Mouse (Mus musculus) heart, embryonic 10.5 days (tissue): ENCODE data around the gene 4930415O20Rik. TPM values are rescaled to one million over a fixed set of nuclear protein-coding genes. Genes with fewer than 3 reads are reported as not detected.

Experiments
- DNase-seq: peaks from one replicate; pipeline ENCODE4 v3.0.0-alpha.2; 2017; ENCODE audit warnings: low spot score
- H3K27ac ChIP-seq: fragments of 300-500 bp; sonication (generic); 2 replicates; pipeline ENCODE4 v1.5.1; 2016; ENCODE audit warnings: mild to moderate bottlenecking
- H3K27me3 ChIP-seq: fragments of 300-500 bp; sonication (generic); 2 replicates; pipeline ENCODE4 v1.6.1; 2016; ENCODE audit warnings: mild to moderate bottlenecking; ENCODE audit not compliant: poor library complexity, insufficient read depth, severe bottlenecking
- H3K36me3 ChIP-seq: fragments of 300-500 bp; sonication (generic); 2 replicates; pipeline ENCODE4 v1.6.1; 2016; ENCODE audit warnings: mild to moderate bottlenecking, moderate library complexity
- H3K4me1 ChIP-seq: fragments of 300-500 bp; sonication (generic); 2 replicates; pipeline ENCODE4 v1.6.1; 2016; ENCODE audit warnings: mild to moderate bottlenecking
- H3K4me3 ChIP-seq: fragments of 300-500 bp; sonication (generic); 2 replicates; pipeline ENCODE4 v1.5.1; 2016; ENCODE audit warnings: mild to moderate bottlenecking, moderate library complexity
- H3K9me3 ChIP-seq: fragments of 300-500 bp; sonication (generic); 2 replicates; pipeline ENCODE4 v1.6.1; 2016; ENCODE audit warnings: mild to moderate bottlenecking, moderate library complexity
- WGBS: fragments of 180-500 bp; shearing (Covaris S2); methylation state at CpG from one replicate; pipeline ENCODE4 v1.1.7; 2016; 5-methylcytosine and 5-hydroxymethylcytosine counted together
- polyA plus RNA-seq: library from polyadenylated mRNA; unstranded; fragments of >200 nt; fragmentation: Nextera tagmentation; extraction: Ambion mirVana; gene quantifications from 2 replicates; pipeline ENCODE4 v1.2.1, GENCODE M21; 2016

The 4930415O20Rik gene
- polyA plus RNA-seq, 1 experiment from 2014 or later: 0.43 TPM

DNA sequence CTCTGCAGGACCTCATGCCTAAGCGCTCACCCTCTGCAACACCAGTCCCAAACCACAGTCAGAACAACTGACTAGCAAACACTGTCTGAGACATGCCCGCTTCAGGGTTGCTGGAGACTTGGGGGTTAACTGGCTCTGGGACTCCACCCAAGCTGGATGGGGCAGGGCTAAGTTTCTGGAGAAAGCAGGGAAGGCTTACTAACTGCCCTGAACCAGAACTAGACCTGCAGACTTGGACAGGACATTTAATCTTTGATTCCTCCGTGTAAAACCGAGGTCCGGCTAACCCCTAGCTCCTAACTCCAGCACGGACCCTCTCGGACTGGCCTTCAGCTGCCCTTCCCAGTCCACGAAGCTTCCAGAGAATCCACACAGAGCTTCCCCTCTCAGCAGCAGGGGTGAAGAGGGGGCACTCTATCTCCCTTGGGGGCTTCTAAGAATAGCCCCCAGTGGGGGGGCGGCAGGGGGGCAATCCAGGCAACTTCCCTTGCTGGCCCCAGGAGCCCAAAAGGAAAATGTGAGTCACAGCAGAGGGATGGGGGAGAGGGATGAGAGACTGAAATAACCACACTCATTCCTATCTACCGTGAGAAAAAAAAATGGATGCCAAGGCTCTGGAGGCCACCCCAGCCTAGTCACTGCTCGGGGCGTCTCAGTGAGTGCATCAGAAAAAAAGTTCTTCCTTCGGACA, 31.5 kb downstream of the 4930415O20Rik start:
- H3K4me3 ChIP-seq: peak overlapping the region; percentile 52
- H3K36me3 ChIP-seq: peaks cover 78% of the 10 kb centered on the region

DNA sequence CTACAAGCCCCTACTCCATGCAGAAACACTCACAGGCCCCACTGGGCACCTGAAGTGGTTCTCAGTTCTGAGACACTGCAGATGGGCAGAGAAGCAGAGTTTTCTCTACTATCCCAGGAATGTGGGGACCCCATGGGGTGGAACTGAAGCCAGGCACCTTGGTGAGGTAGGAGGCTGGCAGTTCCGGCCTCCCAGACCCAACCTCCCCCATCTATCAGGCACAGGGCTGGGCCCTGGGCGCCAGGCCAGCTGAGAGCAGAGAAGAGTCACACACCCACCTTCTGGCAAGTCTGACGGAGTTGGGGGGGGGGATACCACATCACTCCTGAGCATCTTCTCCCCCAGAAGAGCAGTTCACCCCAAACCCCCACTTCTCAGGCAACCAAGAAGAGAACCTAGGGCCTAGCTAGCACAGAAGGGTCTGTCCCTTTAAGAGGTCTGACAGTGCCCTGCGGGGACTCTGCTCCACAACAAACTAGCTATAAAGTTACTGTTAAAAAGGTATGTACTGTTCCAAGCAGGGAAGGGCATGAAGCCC, 32.2 kb downstream of the 4930415O20Rik start:
- Histone ChIP-seq H3K36me3 (peaks cover 71% of the 10 kb centered on the region), H3K4me1 (peaks cover 85% of the 10 kb centered on the region), H3K9me3 (no peaks in the 10 kb centered on the region), H3K27ac (peak overlapping the region; percentile 98), H3K27me3 (no peaks in the 10 kb centered on the region), H3K4me3 (peak overlapping the region; percentile 52)
- DNase-seq: no peak
- 25% methylated on average over 4 of the region's 4 CpGs for WGBS

More for the DNA sequence above, 31.5 kb downstream of the 4930415O20Rik start:
- 21% methylated on average over 13 of the region's 13 CpGs for WGBS
- DNase-seq: peak; percentile 90
- Histone ChIP-seq H3K9me3 (no peaks in the 10 kb centered on the region), H3K27ac (peak overlapping the region; percentile 98), H3K4me1 (peaks cover 79% of the 10 kb centered on the region), H3K27me3 (no peaks in the 10 kb centered on the region)

DNA sequence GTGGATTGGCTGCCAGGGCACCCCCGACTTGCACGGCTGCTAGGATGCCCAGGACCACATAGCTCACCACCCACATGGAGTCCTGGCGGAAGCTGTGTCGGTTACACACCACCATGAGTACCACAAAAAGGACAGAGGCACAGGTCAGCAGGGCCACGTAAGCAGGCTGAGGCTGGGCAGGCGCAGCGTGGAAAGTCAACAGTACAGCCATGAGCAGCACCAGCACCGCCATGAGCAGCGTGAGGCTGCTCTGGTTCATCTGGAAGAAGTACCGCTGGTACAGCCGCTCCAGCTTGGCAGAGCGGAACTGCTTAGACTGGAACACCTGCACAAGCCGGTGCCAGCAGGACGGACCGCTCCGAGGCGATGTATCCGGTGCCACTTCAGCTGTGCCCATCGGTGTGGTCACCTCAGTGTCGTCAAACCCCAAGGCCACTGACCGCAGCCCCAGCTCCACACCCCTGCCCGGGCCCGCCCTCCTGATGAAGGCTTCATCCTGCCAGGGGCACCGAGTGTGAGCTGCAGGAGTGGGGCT, 33.3 kb downstream of the 4930415O20Rik start:
- WGBS: 89% methylated on average over 24 of the region's 24 CpGs
- H3K27ac ChIP-seq: peak overlapping the region; percentile 98

DNA sequence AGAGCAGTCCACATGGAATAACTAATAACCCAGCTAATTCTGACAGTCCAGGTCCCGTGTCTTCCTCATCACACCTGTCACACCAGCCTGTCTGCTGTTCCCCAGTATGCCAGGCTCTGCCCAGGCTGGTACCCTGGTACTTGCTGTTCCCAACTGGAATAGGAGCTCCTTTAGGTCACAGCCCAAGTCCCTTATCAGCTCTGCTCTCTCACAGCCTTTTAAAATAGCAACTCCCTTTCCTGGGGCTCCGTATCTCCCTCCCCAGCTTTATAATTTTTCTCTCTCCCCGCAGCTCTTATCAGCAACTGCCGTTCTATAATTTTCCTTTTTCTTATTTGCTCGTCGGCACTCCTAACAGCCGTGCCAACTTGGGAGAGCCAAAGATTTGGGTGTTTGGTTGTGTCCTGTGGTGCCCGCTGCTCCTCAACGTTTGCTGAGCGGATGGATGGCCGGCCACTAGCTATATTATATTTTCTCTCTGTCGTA, 35.3 kb downstream of the 4930415O20Rik start:
- no peaks in the 10 kb centered on the region for H3K27me3 ChIP-seq
- H3K9me3 ChIP-seq: no peaks in the 10 kb centered on the region
- DNase-seq: no peak
- H3K36me3 ChIP-seq: peaks cover 40% of the 10 kb centered on the region
- WGBS: 38% methylated on average over 12 of the region's 12 CpGs
- H3K4me3 ChIP-seq: peak overlapping the region; percentile 89
- peaks cover 78% of the 10 kb centered on the region for H3K4me1 ChIP-seq
- peak overlapping the region; percentile 98 for H3K27ac ChIP-seq

More for the DNA sequence above, 33.3 kb downstream of the 4930415O20Rik start:
- Histone ChIP-seq H3K27me3 (no peaks in the 10 kb centered on the region), H3K36me3 (peaks cover 60% of the 10 kb centered on the region), H3K4me1 (peaks cover 88% of the 10 kb centered on the region), H3K9me3 (no peaks in the 10 kb centered on the region), H3K4me3 (peak overlapping the region; percentile 89; the same call in 1 of the 2 replicates)
- no peak for DNase-seq

DNA sequence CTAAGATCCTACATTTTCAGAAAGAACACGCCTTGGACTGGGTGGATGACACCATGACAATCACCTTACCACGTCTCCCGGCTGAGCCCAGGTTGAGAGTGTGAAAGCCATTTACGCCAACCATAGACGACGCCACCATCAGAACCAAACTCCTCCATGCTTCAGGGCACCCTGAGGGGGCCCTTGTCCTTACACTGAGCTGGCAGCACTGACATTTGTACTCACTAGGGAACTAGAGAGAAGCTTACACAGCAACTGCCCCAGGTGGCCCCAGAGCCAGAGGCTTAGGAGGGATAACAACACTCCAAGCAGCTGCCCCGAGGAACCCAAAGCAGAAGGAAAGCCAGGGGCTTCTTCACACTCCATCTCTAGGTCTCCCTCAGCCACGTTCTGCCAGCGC, 35.9 kb downstream of the 4930415O20Rik start:
- no peak for DNase-seq
- H3K4me1 ChIP-seq: peaks cover 72% of the 10 kb centered on the region
- peak overlapping the region; percentile 98 for H3K27ac ChIP-seq
- no peaks in the 10 kb centered on the region for H3K9me3 ChIP-seq
- WGBS: 38% methylated on average over 9 of the region's 9 CpGs
- H3K27me3 ChIP-seq: no peaks in the 10 kb centered on the region
- H3K36me3 ChIP-seq: peaks cover 34% of the 10 kb centered on the region
- H3K4me3 ChIP-seq: peak overlapping the region; percentile 89

DNA sequence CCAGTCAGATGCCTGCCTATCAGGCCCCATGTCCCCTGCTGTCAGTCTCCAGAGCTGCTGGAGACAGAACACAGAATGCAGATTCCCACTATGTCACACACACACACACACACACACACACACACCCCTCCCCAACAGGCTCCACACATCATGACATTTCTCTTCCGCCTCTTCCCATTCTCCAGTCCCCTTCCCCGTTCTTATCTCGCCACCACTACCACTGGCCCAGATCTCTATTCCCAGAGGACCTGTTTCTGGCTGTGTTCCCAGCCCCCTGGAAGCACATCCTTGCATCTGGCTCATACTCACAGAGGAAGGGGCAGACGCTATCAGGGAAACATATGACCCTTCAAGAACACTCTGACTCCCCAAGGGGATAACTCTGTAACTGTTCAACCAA, 36.8 kb downstream of the 4930415O20Rik start:
- Histone ChIP-seq H3K9me3 (no peaks in the 10 kb centered on the region), H3K4me3 (peak overlapping the region; percentile 89), H3K4me1 (peaks cover 64% of the 10 kb centered on the region), H3K36me3 (peaks cover 31% of the 10 kb centered on the region), H3K27me3 (no peaks in the 10 kb centered on the region), H3K27ac (peak overlapping the region; percentile 98)
- WGBS: under 1% methylated on average over 4 of the region's 4 CpGs
- peak; percentile 94 for DNase-seq

DNA sequence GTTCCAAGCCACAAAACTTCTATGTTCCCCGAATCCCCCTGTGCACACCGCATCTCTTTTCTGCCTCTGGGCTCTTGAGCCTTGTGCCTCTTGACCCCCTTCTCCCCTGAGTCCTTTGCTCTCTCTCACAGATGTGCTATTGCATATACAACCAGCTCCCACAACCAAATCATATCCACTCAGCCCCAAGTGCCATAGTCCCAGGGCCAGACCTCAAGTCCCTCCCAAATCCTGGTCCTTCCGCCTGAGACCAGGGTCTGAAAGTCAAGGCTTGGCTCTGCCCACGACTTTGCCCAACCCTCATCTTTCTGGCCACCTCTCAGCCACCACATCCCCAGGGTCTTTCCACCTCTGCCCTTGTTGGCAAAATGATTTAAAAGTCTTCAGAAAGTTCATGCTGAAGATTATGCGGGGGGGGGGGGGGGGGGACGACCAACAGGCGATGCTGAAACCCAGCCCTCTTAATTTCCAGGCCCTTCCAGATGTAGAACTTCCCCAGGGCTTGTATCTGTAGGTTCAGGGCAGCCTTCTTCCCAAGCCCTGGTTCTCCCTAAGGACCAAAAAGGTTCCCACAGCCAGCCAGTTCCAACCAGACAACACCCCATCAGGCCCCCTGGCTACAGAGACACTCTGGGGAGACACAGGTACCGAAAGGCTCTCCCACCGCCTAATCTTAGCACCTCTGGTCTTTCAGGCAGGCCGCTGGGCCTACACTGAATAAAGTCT, 37.4 kb downstream of the 4930415O20Rik start:
- peak overlapping the region; percentile 98 for H3K27ac ChIP-seq
- peaks cover 57% of the 10 kb centered on the region for H3K4me1 ChIP-seq
- no peak for DNase-seq
- H3K27me3 ChIP-seq: no peaks in the 10 kb centered on the region
- 8% methylated on average over 10 of the region's 10 CpGs for WGBS
- peaks cover 25% of the 10 kb centered on the region for H3K36me3 ChIP-seq
- no peaks in the 10 kb centered on the region for H3K9me3 ChIP-seq
- H3K4me3 ChIP-seq: peak overlapping the region; percentile 89

DNA sequence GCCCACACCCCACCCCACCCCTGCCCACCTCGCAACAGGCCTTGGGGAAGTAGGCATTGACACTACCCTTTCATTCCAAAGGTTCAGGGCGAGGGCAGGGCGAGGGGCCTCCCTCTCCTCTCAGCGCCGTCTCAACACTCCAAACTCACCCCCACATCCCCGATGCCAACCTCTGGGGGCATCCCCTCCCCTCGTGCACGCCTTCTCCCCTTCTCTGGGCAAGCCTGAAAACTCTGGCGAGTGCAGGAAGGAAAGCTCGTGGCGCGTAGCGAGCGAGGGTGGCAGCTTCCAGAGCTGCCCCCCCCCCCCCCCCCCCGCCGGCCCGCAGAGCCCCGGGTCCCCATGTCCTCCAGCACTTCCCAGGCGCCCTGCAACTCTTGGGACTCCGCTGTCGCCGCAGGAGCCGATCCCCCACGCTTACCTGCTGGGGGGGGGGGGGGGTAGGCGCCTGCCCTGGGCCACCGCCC, 38.0 kb downstream of the 4930415O20Rik start:
- 0% methylated on average over 16 of the region's 26 CpGs for WGBS
- Histone ChIP-seq H3K4me1 (peaks cover 51% of the 10 kb centered on the region), H3K36me3 (peaks cover 19% of the 10 kb centered on the region), H3K27ac (peak overlapping the region; percentile 98), H3K9me3 (no peaks in the 10 kb centered on the region), H3K4me3 (peak overlapping the region; percentile 89), H3K27me3 (no peaks in the 10 kb centered on the region)
- DNase-seq: no peak

DNA sequence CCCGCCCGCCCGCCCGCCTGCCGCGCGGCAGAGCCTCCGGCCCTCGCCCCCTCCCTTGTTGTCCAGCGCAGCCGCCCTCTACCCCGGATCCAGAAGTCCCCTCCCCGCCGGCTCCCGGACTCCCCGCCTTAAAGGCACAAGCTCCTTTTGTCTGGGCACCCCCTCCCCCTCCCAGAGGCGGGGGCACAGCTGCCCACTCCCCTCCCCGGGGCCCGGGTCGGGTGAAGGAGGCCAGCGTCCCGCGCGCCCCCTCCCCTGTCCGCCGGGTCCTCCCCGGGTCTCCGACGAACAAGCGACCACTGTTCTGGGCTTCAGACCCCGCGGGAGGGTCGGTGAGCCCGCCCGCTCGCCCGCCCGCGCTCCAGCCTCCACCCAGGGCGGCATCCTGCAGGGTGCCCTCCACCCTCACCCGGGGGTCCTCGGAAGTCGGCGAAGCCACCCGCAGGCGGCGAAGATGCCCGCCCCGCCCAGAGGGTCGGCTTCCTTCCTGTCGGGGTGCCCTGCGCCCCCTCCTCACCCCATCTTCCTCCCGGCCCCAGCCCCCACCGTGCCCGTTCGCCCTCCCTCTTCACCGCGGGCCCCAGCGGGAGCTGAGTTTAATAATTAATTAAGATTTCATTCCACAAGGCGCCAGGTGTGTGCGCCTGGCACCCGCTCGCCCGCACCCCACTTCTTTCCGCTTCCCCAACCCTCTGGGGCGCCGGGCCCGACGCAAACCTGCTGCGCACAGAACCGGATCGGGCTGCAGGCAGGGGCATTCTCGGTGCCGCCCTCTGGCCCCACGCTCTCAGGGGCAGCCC, 38.7 kb downstream of the 4930415O20Rik start, which contains the start of gene Adcy6:
Adcy6 (minus strand) TSS at position 746 of the 800 bp plus-strand sequence.
- 2% methylated on average over 74 of the region's 75 CpGs for WGBS

DNA sequence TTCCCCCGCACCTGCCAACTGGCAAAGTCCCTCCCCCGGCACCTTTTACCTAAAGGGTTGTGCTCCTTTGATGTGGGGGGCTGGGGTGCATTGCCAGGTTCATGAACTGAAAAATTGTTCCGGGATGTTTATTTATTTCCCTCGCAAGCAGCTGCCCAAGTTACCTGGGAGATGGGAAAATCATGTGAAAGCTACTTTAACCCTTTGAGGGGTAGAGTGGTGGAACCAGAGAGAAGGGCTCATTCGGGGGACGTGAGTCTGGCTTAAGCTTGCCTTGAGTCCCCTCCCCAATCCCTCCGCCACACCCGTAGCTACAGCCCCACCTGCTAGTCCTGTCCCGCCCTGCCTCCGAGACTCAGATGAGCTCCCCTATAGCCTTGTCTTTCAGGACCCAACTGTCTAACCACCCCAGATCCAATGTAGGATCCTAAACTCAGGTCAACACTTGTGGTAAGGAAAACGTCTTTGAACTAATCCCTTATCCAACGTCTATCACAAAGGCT, 39.4 kb downstream of the 4930415O20Rik start:
- no peaks in the 10 kb centered on the region for H3K9me3 ChIP-seq
- H3K27ac ChIP-seq: peak overlapping the region; percentile 98
- no peaks in the 10 kb centered on the region for H3K27me3 ChIP-seq
- peaks cover 45% of the 10 kb centered on the region for H3K4me1 ChIP-seq
- 3% methylated on average over 12 of the region's 12 CpGs for WGBS
- H3K4me3 ChIP-seq: peak overlapping the region; percentile 89
- peaks cover 6% of the 10 kb centered on the region; the same call in 1 of the 2 replicates for H3K36me3 ChIP-seq
- no peak for DNase-seq

More for the DNA sequence above, 38.7 kb downstream of the 4930415O20Rik start, which contains the start of gene Adcy6:
- Histone ChIP-seq H3K27me3 (no peaks in the 10 kb centered on the region), H3K36me3 (peaks cover 12% of the 10 kb centered on the region), H3K9me3 (no peaks in the 10 kb centered on the region), H3K4me1 (peaks cover 46% of the 10 kb centered on the region), H3K27ac (peak within 1 kb of the TSS; percentile 98), H3K4me3 (peak within 1 kb of the TSS; percentile 89)
- peak; percentile 90 for DNase-seq

DNA sequence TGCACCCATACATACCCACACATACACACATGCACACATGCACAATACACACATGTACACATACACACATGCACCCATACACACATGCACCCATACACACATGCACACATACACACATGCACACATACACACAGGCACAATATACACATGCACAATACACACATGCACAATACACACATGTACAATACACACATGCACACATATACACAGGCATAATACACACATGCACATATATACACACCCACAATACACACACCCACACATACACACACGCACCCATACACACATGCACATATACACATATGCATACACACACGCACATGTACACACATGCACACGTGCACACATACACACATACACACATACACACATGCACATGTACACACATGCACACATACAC, 41.4 kb downstream of the 4930415O20Rik start:
- H3K27ac ChIP-seq: no peak overlapping the region
- H3K4me3 ChIP-seq: no peak overlapping the region
- no peaks in the 10 kb centered on the region for H3K36me3 ChIP-seq
- no peak for DNase-seq
- H3K27me3 ChIP-seq: no peaks in the 10 kb centered on the region
- peaks cover 39% of the 10 kb centered on the region for H3K4me1 ChIP-seq
- H3K9me3 ChIP-seq: no peaks in the 10 kb centered on the region
- 94% methylated on average over 3 of the region's 3 CpGs for WGBS

DNA sequence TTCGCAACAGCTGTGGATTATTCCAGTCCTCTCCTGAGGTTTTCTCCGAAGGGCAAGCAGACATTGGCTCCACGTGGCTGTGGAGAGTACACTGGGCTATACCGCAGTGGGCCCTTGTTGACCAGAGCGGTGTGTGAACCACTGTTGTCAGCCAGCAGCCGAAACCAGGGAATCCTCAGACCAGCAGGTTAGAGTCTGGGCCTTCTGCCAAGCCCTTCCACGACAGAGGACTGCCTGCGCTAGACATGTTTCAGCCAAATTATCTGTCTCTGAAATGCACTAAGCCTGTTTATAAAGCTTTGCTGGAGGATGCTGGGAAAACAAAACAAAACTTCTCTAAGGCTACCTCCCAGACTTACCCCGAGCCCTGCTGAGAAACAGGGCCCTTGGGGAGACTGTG, 43.7 kb downstream of the 4930415O20Rik start:
- H3K4me1 ChIP-seq: peaks cover 29% of the 10 kb centered on the region
- DNase-seq: no peak
- 0 out of 2 replicates have a peak, but pooled peaks cover 4% of the 10 kb centered on the region for H3K27me3 ChIP-seq
- H3K27ac ChIP-seq: peak overlapping the region; percentile 62
- WGBS: 62% methylated on average over 9 of the region's 9 CpGs
- H3K9me3 ChIP-seq: no peaks in the 10 kb centered on the region
- no peak overlapping the region for H3K4me3 ChIP-seq
- H3K36me3 ChIP-seq: no peaks in the 10 kb centered on the region
